Mouse (Mus musculus) kidney, embryonic 15.5 days (tissue): Measurements from ENCODE around the gene Lrrc18. TPM values are rescaled to one million over a fixed set of nuclear protein-coding genes. Genes with fewer than 3 reads are reported as not detected.

Experiments
- ATAC-seq: fragments of 200-750 bp; cut with Nextera tagmentation; replicated peaks from 2 replicates; pipeline ENCODE4 v1.8.0; 2017; ENCODE audit warnings: moderate TSS enrichment; ENCODE audit not compliant: low FRiP score
- H3K27ac ChIP-seq: fragments of 300-500 bp; sonication (generic); 2 replicates; pipeline ENCODE4 v1.5.1; 2015; ENCODE audit warnings: mild to moderate bottlenecking, inconsistent platforms
- H3K27me3 ChIP-seq: fragments of 300-500 bp; sonication (generic); 2 replicates; pipeline ENCODE4 v1.6.1; 2015; ENCODE audit warnings: inconsistent platforms
- H3K36me3 ChIP-seq: fragments of 300-500 bp; sonication (generic); 2 replicates; pipeline ENCODE4 v1.6.1; 2015; ENCODE audit warnings: inconsistent platforms
- H3K4me1 ChIP-seq: fragments of 300-500 bp; sonication (generic); 2 replicates; pipeline ENCODE4 v1.6.1; 2015; ENCODE audit warnings: inconsistent platforms
- H3K4me2 ChIP-seq: fragments of 300-500 bp; sonication (generic); 2 replicates; pipeline ENCODE4 v1.6.1; 2015; ENCODE audit warnings: moderate library complexity, mild to moderate bottlenecking, inconsistent platforms
- H3K4me3 ChIP-seq: fragments of 300-500 bp; sonication (generic); replicated peaks from 2 replicates; pipeline ENCODE4 v1.5.1; 2015; ENCODE audit warnings: mild to moderate bottlenecking, inconsistent platforms
- H3K9ac ChIP-seq: fragments of 300-500 bp; sonication (generic); 2 replicates; pipeline ENCODE4 v1.6.1; 2015; ENCODE audit warnings: mild to moderate bottlenecking, inconsistent platforms
- H3K9me3 ChIP-seq: fragments of 300-500 bp; sonication (generic); replicated peaks from 2 replicates; pipeline ENCODE4 v1.6.1; 2016; ENCODE audit warnings: inconsistent platforms
- WGBS: fragments of 180-500 bp; shearing (Covaris S2); methylation state at CpG from one replicate; pipeline ENCODE4 v1.1.7; 2015; ENCODE audit warnings: mixed read lengths; 5-methylcytosine and 5-hydroxymethylcytosine counted together
- polyA plus RNA-seq: library from polyadenylated mRNA; unstranded; fragments of >200 nt; fragmentation: Nextera tagmentation; extraction: Ambion mirVana; gene quantifications from 2 replicates; pipeline ENCODE4 v1.2.1, GENCODE M21; 2015

Lrrc18 gene
- polyA plus RNA-seq, 1 experiment from 2014 or later: 0.60 TPM

DNA sequence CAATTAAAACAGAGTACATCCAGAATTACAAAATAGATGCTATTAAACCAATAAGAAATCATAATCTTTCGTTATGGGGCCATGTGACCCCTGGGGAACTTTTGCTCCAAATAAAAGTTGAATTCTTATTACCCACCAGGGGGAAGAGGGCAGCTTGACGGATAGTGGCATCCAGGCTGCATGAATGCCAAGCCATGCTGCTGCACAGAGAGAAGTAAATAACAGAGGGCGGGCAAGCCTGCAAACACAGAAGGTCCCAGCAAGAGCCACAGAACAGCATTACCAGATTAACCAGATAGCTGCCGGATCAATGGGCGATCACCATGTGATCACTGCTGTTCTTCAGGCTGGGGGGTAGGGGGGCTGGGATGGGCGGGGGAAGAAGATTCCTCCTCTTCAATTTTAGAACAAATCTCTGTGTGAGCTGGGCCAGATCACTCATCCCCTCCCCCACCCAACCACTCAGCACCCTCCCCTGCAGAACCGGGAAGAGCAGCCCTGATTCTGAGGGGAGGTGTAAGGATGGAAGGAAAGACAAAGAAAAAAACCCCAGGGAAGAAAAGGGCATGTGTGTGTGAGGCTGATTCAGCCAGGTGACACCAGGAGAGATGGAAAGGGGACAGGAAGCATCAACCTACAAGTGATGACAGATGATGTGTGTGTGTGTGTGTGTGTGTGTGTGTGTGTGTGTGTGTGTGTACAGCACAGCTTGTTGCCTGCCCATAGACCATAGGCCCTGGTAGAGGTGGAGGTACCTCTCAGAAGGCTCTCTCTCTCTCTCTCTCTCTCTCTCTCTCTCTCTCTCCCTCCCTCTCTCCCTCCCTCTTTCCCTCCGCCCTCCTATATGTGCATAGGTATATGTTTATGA, 9.2 kb downstream of the Lrrc18 start:
- Histone ChIP-seq H3K9ac (no peak overlapping the region), H3K9me3 (no peaks in the 10 kb centered on the region), H3K4me1 (peaks cover 5% of the 10 kb centered on the region), H3K27me3 (no peaks in the 10 kb centered on the region), H3K36me3 (no peaks in the 10 kb centered on the region), H3K27ac (no peak overlapping the region), H3K4me3 (no peak overlapping the region), H3K4me2 (no peak overlapping the region)
- no peak for ATAC-seq
- WGBS: 54% methylated on average over 8 of the region's 8 CpGs

DNA sequence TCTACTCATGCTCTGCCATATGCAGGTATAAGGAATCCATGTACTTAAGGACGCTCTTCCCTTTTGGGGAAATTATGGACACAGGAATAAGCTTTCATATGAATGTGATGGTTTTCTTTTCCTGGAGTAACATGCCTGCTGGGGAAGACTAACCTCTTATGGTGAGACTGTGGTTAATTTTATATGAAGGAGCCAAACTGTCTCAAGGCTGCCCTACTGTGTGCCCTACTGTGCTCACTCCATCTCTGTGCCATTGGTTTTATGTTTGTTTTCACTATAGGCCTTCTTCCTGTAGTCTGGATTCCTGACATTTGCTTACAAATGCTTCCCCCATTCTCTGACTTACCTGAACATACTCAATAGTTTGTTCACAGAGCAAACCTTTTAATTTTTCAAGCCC, 13.9 kb downstream of the Lrrc18 start:
- 88% methylated on average over 1 of the region's 1 CpGs for WGBS
- H3K9me3 ChIP-seq: no peaks in the 10 kb centered on the region
- H3K4me3 ChIP-seq: no peak overlapping the region

DNA sequence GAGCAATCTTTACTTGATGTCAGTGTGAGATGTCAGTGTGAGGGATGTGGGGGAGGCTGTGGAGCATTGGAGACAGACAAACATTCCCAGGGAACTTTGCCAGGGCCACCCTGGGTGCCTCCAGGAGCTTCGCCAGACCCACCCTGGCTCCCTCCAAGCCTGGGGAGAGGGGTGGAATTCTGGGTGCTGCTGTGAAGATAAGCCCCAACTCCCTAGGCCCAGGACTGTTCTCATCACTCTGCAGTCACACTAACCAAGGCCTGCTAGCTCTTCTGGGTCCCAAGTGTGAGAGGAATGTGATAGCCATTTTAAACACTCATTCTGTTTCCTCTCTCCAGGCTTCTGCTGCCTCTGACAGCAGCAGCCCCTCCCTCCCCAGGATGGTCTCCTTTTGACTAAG, 16.5 kb downstream of the Lrrc18 start:
- no peak for ATAC-seq
- no peak overlapping the region for H3K9ac ChIP-seq
- no peaks in the 10 kb centered on the region for H3K4me1 ChIP-seq
- no peaks in the 10 kb centered on the region; the same call in 1 of the 2 replicates for H3K27me3 ChIP-seq
- no peaks in the 10 kb centered on the region for H3K9me3 ChIP-seq
- H3K4me3 ChIP-seq: no peak overlapping the region
- no peaks in the 10 kb centered on the region for H3K36me3 ChIP-seq
- H3K4me2 ChIP-seq: no peak overlapping the region
- 79% methylated on average over 1 of the region's 1 CpGs for WGBS
- H3K27ac ChIP-seq: no peak overlapping the region

More for the DNA sequence above, 13.9 kb downstream of the Lrrc18 start:
- H3K27me3 ChIP-seq: no peaks in the 10 kb centered on the region; the same call in 1 of the 2 replicates
- no peak for ATAC-seq
- H3K27ac ChIP-seq: no peak overlapping the region
- H3K9ac ChIP-seq: no peak overlapping the region
- no peaks in the 10 kb centered on the region for H3K4me1 ChIP-seq
- H3K36me3 ChIP-seq: no peaks in the 10 kb centered on the region
- no peak overlapping the region for H3K4me2 ChIP-seq

DNA sequence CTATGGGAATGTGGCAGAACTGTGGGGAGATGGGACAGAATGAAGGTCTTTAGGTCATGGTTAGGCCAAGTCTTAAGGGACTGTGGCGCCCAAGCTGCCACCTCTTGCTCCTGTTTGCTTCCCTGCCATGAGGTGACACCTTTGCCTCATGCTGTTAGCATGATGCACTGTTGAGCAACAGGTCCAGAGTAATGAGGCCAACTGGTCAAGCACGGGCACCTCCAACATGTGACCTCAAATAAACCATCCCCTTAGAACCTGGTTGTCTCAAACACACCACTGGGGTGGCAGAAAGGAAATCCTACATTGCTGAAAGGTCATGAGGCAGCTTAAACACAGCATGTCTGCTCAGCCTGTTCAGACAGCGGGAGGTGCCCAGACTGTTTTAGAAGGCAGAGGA, 27.9 kb downstream of the Lrrc18 start:
- no peak overlapping the region for H3K9ac ChIP-seq
- H3K27me3 ChIP-seq: 0 out of 2 replicates have a peak, but pooled peaks cover 3% of the 10 kb centered on the region
- H3K4me1 ChIP-seq: no peaks in the 10 kb centered on the region
- no peak for ATAC-seq
- WGBS: 73% methylated on average over 3 of the region's 3 CpGs
- H3K4me3 ChIP-seq: no peak overlapping the region
- no peaks in the 10 kb centered on the region for H3K9me3 ChIP-seq
- no peak overlapping the region for H3K27ac ChIP-seq
- no peak overlapping the region for H3K4me2 ChIP-seq
- H3K36me3 ChIP-seq: no peaks in the 10 kb centered on the region

DNA sequence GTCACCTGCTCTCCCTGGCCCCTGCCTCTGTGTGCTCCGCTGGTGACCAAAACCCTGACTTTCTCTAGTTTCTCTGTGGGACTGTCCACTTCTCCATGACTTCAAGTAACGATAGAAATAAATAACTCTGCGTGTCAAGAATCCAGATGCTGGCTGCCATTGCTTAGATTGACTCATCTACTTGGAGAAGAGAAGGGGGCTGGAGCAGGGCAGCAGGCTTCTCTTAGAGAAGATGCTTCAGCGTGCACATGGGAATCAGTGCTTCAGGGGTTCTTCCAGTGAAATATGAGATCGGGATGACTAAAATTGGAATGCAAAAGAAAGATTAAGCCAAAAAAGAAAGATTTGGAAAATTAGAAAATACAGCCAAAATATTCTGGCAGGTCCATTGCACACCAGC, 28.4 kb downstream of the Lrrc18 start:
- Histone ChIP-seq H3K9me3 (no peaks in the 10 kb centered on the region), H3K4me2 (no peak overlapping the region), H3K4me1 (no peaks in the 10 kb centered on the region), H3K27me3 (0 out of 2 replicates have a peak, but pooled peaks cover 3% of the 10 kb centered on the region), H3K9ac (no peak overlapping the region), H3K27ac (no peak overlapping the region), H3K36me3 (no peaks in the 10 kb centered on the region), H3K4me3 (no peak overlapping the region)
- ATAC-seq: no peak
- WGBS: 55% methylated on average over 5 of the region's 5 CpGs

- Histone ChIP-seq H3K4me3 (no peak overlapping the region), H3K9ac (no peak overlapping the region), H3K36me3 (no peaks in the 10 kb centered on the region), H3K9me3 (no peaks in the 10 kb centered on the region), H3K27me3 (peaks cover 29% of the 10 kb centered on the region), H3K4me2 (no peak overlapping the region), H3K4me1 (no peaks in the 10 kb centered on the region), H3K27ac (no peak overlapping the region)
- no peak for ATAC-seq
- whole genome bisulfite sequencing: 80% methylated on average over 3 of the region's 3 CpGs
These were observed 39.7 kb downstream of the Lrrc18 start for GRCm38 (mm10) chr14:33030849-33031248.

GRCm38 (mm10) chr14:33033424-33033823, 42.2 kb downstream of the Lrrc18 start:
- WGBS: 36% methylated on average over 6 of the region's 6 CpGs
- H3K9me3 ChIP-seq: no peaks in the 10 kb centered on the region
- no peak overlapping the region for H3K4me2 ChIP-seq
- ATAC-seq: no peak
- no peaks in the 10 kb centered on the region for H3K4me1 ChIP-seq
- H3K4me3 ChIP-seq: no peak overlapping the region
- H3K27ac ChIP-seq: no peak overlapping the region
- no peaks in the 10 kb centered on the region for H3K36me3 ChIP-seq
- H3K9ac ChIP-seq: no peak overlapping the region
- peaks cover 33% of the 10 kb centered on the region for H3K27me3 ChIP-seq

- Histone ChIP-seq H3K36me3 (no peaks in the 10 kb centered on the region), H3K4me3 (no peak overlapping the region), H3K27me3 (peaks cover 29% of the 10 kb centered on the region; the same call in 1 of the 2 replicates), H3K4me2 (no peak overlapping the region), H3K27ac (no peak overlapping the region), H3K9me3 (no peaks in the 10 kb centered on the region), H3K4me1 (no peaks in the 10 kb centered on the region), H3K9ac (no peak overlapping the region)
- ATAC-seq: no peak
- WGBS: 53% methylated on average over 5 of the region's 5 CpGs
These were observed 44.2 kb downstream of the Lrrc18 start for GRCm38 (mm10) chr14:33035386-33035785.

DNA sequence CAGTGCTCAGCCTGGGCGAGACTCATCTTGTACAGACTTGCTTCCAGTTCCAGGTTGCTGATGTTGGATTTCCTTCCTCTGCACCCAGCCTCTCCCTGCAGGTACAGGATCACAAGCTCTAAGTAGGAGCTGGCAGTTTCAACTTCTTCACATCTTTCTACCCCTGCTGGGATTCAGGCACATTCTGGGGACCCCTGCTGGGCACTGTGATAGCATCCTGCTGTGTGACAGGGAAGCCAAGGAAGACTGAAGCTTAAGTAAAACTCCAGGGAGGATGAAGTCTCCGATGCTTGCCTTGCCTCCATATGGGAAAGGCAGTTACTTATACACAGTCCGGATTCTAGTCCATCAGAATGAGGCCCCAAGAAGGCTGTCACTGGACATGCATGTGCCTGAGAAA, 45.6 kb downstream of the Lrrc18 start:
- 61% methylated on average over 3 of the region's 3 CpGs for WGBS
- Histone ChIP-seq H3K9me3 (no peaks in the 10 kb centered on the region), H3K4me3 (no peak overlapping the region), H3K36me3 (no peaks in the 10 kb centered on the region), H3K27ac (no peak overlapping the region), H3K27me3 (peaks cover 23% of the 10 kb centered on the region; the same call in 1 of the 2 replicates), H3K4me1 (no peaks in the 10 kb centered on the region), H3K4me2 (no peak overlapping the region), H3K9ac (no peak overlapping the region)
- ATAC-seq: no peak

- no peak overlapping the region for H3K4me2 ChIP-seq
- no peaks in the 10 kb centered on the region for H3K36me3 ChIP-seq
- peaks cover 12% of the 10 kb centered on the region; the same call in 1 of the 2 replicates for H3K27me3 ChIP-seq
- no peaks in the 10 kb centered on the region for H3K4me1 ChIP-seq
- 84% methylated on average over 3 of the region's 3 CpGs for WGBS
- no peak overlapping the region for H3K4me3 ChIP-seq
- H3K27ac ChIP-seq: no peak overlapping the region
- H3K9ac ChIP-seq: no peak overlapping the region
- no peaks in the 10 kb centered on the region for H3K9me3 ChIP-seq
- ATAC-seq: no peak
These were observed 54.0 kb downstream of the Lrrc18 start for GRCm38 (mm10) chr14:33045217-33045616.

DNA sequence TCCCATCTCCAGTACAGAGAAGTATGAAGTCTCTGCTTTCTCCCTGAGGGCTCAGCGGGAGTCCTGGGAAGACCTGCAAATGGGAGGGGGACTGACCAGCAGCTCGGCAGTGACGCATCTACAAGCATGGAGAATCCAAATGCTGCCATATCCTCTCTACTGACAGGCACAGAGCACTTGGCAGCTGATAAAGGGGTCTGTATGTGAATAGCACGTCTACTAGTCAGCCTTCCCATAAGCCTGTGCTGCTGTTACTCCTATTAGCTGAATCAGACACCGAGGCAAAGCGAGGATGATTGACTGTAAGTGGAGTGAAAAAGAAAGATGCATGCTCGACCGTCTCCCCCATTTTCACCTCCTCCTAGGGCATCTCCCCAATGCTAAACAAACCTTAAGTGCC, 62.3 kb downstream of the Lrrc18 start:
- Histone ChIP-seq H3K4me2 (no peak overlapping the region), H3K27ac (no peak overlapping the region), H3K9me3 (no peaks in the 10 kb centered on the region), H3K4me3 (no peak overlapping the region), H3K27me3 (peaks cover 6% of the 10 kb centered on the region; the same call in 1 of the 2 replicates), H3K4me1 (no peaks in the 10 kb centered on the region), H3K9ac (no peak overlapping the region), H3K36me3 (no peaks in the 10 kb centered on the region)
- no peak for ATAC-seq
- 65% methylated on average over 8 of the region's 8 CpGs for WGBS

GRCm38 (mm10) chr14:33058881-33059660, 67.9 kb downstream of the Lrrc18 start:
- H3K9me3 ChIP-seq: no peaks in the 10 kb centered on the region
- no peak overlapping the region for H3K4me3 ChIP-seq
- no peak overlapping the region for H3K4me2 ChIP-seq
- WGBS: 86% methylated on average over 7 of the region's 7 CpGs
- no peak overlapping the region for H3K9ac ChIP-seq
- 0 out of 2 replicates have a peak, but pooled peaks cover 1% of the 10 kb centered on the region for H3K27me3 ChIP-seq
- no peak overlapping the region for H3K27ac ChIP-seq
- H3K36me3 ChIP-seq: no peaks in the 10 kb centered on the region
- ATAC-seq: no peak
- no peaks in the 10 kb centered on the region for H3K4me1 ChIP-seq
